Mouse (Mus musculus) cerebellum, adult 8-10 months (tissue): Measurements from ENCODE around the gene Acta2.

Experiments used
- DNase-seq: peaks from one replicate; pipeline ENCODE4 v3.0.0; 2022

Acta2 gene

DNA sequence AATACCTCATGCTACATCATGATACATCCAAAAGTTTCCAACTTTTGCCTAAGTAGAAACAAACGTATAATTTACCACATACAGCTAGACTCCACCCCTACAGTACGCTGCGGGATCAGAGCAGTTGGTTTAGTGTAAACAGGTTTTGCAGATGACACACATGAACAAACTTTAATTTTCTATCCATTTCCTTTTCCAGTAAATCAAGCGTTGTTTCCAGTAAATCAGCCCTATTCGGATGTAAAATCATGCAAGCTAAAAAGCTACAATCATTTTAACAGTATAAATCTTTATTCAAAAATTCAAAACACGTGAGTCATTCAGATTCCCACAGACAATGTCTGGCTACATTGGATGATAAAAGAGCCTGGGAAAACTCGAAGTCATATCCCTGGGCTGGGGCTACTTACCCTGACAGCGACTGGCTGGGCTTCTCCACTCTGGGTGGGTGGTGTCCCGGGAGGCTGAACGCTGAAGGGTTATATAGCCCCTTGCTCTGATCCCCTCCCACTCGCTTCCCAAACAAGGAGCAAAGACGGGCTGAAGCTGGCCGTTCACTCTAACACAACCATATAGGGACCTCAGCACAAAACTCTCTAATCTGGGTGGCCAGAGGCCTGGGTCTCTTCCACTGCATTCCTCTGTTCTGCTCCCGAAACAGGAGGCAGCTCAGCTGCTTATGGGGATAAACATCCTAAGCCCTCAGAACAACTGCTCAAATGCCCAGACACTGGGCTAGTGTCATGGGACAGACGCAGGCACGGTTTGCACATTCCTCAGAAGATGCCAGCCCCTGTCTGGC, at the start of gene Acta2:
Gene Acta2, minus strand, starts transcription at position 711 of the 802 bp plus-strand sequence.
- DNase-seq = no peak

GRCm38 (mm10) chr19:34304917-34305316, 49.5 kb upstream of the Acta2 start:
- DNase-seq = no peak

GRCm38 (mm10) chr19:34300430-34300829, 45.0 kb upstream of the Acta2 start:
- DNase-seq = no peak

DNA sequence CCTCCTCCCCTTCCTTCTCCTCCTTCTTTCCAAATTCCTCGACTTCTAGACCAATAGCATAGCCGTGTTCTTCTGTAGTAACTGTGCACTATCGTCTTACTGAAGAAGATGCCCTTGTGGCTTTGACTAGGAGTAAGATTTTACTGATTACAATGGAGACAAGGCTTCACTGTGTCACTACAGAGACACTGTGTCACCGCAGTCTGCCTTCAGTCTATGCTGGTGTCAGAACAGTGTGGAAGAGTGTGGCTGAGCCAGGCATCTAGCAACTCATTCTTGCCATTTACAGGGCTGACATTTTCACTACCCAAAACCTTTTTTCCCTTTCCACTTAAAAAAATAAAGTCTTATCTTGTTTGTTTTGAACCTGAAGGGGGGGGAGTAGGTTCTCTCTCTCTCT, 43.8 kb upstream of the Acta2 start:
- DNase-seq = no peak

DNA sequence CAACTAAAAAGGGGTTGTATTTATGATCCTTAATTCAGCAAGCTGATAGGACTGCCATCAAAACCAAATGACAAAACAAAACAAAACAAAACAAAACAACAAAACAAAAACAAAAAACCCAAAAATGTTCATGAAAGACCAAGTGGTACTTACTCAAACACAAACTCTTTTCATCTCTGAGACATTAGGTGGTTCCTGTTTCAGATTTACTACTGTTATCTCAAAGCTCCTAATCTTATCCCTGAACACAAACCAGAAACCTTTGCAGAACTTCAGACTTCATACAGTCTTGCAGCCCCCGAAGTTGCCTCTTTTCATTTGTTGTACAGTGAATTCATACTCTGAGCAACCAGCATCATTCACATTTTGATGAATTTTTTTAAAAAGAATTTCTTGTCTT, 43.1 kb upstream of the Acta2 start:
- no peak for DNase-seq

DNA sequence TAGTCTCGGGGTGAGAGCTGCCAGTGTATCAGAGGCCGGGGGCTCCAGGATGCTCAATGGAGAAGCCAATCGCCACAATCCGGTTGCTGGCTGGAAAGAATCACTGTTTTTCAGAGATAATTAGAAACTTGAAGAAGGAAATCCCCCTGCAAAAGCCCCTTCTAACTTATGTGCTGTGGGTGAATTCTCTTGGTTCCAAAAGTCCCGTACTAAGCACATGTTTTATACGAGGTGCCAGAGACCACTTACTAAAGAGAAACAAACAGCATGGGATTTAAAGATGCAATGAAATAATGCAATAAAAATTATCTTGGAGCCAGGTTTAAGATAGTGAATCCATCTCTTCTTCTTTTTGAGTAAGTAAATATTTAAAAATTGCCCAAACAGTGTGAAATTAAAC, 40.1 kb upstream of the Acta2 start:
- no peak for DNase-seq

DNA sequence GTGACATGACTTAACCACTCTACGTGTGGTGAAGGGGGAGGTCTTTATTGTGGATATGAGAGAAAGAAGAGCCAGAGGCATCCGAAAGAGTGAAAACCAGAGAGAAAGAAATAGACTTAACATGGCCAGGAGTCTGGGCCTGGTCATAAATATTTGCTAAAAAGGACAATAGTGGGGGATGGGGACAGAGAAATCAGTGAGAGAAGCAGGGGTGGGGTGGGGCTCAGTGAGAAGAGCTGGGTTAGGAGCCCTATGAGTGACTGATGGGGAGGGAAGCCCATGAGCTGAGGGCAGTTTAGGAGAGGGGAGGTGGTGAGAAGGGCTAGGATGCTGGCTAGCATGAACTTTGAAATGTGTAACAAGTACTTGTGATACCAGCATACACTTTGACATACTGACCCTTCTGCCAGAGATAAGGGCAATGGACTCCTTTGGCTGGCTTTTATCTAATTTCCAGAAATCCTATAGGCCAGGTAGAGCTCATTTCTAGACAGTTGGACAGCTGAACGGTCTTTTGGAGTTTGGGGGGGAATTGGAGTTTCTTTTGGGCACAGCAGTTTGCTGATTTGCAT, 38.1 kb upstream of the Acta2 start:
- DNase-seq = no peak

GRCm38 (mm10) chr19:34292701-34293100, 37.3 kb upstream of the Acta2 start:
- no peak for DNase-seq

DNA sequence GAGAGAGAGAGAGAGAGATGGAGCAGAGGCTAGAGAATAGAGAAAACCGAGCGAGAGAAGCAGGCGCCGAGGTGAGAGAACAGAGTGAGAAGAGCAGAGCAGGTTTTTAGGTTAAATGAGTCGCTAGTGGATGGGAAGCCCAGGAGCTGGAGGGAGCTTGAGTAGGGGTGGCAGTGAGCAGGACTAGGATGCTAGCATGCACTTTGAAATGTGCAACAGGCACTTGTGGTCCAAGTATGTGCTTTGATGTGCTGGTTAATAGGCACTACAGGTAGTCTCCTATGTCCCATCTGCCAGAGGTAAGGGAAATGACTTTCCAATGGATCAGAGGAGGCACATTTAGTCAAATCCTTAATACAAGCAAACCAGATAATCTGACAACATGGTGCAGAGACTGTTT, 36.6 kb upstream of the Acta2 start:
- no peak for DNase-seq

- no peak for DNase-seq
These were observed 36.0 kb upstream of the Acta2 start for GRCm38 (mm10) chr19:34291379-34291778.

DNA sequence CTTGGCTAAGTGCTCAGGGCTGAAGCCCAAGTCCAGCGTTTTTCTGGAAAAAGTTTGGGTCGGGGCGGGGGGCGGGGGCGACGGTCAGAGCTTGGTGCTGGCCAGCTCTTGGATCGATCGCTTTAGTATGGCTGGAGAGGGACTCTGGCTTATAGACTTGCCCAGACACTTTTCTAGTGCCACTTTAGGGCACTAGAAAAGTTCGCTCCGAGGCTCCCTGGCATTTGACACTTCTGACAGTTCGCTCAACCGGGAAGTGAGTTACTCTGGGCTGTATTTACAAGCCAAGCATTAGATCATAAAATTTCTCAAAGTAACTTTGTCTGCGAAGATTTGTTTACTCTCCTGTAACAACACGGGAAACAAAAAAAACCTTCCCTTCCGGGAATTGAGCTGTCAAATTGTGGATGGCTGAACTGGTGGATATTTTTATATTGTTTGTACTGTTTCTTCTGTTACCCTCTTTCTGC, 35.5 kb upstream of the Acta2 start:
- DNase-seq = no peak

GRCm38 (mm10) chr19:34289948-34290789, 34.8 kb upstream of the Acta2 start, which contains the start of gene Fas:
Gene Fas (plus strand): TSS chr19:34290666.
- DNase-seq = no peak

DNA sequence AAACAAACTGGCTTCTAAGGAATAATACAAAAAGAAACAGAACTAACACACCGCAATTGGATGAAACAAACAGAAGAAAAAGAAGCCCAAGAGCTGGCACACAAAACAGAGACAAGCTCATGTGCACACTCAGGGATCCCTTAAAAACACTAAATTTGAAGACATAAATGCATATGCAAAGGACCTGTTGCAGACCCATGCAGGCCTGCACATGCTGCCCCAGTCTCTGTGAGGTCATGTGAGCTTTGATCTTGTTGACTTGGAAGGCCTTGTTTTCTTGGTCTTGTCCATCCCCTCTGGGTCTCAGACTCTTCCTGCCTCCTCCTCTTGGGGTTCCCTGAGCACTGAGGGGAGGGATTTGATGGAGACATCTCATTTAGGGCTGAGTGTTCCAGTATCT, 33.3 kb upstream of the Acta2 start:
- DNase-seq = no peak

DNA sequence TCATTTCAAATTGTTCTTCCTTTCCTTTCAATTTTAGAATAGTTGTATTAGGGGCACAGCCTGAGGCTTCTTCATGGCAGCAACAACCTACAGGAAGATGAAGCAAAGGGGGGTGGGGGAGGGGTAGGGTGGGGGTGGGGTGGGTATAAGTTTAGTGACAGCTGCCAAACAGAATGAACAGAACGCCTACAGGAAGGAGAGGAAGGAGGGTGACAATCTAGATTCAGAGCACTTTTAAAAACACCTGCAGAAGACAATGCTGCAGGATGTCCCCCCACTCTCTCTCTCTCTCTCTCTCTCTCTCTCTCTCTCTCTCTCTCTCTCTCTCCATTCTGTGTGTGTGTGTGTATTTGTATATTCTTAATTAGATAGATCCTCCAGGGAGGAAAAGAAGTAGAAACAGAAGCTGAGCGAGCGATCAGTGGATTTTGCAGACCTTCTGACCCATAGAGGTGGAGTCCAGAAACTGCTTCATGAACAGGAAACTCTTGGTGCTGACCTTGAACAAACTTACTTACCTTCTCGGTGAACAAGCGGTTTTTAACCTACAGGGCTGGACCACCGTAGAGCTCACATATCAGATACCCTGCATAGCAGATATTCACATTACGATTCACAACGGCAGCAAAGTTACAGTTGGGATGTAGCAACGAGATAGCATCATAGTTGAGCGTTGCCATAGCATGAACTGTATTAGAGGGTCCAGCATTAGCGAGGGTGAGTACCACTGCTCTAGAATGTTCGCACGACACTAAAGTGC, 32.4 kb upstream of the Acta2 start:
- DNase-seq = no peak

DNA sequence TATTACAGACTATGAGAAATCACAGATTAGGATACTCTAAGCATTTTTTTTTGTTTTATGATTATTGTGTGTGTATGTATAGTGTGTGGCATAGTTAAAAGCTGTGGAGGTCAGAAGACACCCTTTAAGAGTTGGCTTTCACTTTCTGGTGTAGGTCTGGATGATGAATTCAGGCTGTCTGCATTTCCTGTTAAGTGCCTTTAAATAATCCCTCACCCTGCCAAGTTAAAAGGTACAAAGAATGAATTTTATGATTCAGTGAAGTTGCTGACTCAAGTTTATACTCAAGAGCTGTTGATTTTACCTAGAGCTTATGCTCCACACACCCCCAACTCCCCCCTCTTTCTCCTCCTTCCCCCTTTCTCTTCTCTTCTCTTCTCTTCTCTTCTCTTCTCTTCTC, 31.8 kb upstream of the Acta2 start:
- no peak for DNase-seq

DNA sequence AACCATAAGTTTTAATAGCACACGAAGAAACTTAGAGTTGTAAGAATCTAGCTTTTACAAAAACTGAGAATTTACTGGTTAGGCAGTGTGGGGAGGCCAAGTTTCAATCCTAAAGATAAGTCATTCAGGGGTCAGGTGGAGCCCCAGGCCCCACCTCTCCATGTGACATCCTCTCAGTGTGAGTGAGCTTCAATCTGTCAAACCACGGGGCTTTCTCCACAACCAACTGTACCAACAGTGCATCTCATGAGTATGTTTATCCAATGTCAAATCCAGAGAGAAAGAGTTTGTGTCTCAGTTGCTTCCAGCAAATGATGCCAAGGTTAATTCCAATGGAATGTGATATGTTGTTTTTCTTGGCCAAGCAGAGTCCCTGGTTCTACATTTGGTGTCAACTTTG, 29.4 kb upstream of the Acta2 start:
- no peak for DNase-seq

DNA sequence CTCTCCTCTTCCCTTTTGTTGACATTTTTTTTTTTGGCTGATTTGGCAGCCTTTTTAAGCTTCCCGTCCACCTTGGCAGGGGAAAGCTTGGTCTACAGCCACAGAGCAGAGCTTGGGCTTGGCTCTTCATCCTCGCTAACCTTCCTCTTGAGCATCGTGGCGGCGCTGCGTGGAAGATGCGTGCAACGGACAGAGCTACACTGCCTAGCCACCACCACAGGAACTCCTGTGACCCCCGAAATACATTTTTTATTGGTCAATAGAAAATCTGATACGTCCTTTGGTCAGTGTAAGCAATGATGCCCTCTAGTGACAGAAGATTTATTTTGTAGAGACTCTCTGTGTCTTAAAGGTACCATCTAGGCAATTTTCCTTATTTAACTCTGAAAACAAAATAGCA, 29.0 kb upstream of the Acta2 start:
- no peak for DNase-seq

- no peak for DNase-seq
These were observed 28.2 kb upstream of the Acta2 start for GRCm38 (mm10) chr19:34283614-34284013.

- DNase-seq = no peak
These were observed 22.7 kb upstream of the Acta2 start for GRCm38 (mm10) chr19:34278078-34278477.

- no peak for DNase-seq
These were observed 17.7 kb upstream of the Acta2 start for GRCm38 (mm10) chr19:34273073-34273472.

DNA sequence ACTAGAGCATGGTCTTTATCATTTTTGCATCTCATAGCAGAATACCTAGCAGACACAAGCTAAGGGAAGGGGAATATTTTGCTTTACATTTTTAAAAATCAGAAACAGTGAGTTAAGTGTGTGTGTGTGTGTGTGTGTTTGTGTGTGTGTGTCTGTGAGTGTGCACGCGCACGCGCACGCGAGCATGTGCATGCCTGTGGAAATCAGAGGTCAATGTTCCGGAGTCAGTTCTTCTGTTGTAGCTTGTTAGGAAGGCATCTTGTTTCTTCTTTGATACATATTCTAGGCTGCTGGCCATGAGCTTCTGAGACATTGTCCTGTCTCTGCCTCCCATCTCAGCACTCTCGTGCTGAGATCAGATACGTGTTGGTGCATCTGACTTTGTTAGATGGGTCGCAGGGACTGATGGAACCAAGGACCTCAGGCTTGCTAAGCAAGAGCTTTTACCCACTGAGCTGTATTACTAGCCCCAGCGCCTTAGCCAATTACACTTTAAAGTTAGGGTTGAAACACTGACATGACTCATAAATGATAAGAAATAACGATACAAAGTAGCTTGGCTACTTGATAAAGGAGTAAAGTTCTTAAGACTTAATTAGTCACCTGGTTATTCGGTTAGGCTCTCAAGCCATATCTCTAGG, 15.6 kb upstream of the Acta2 start:
- DNase-seq = no peak

- no peak for DNase-seq
These were observed 14.8 kb upstream of the Acta2 start for GRCm38 (mm10) chr19:34270106-34270726.
